In genomic region chr7:98164999-98165528, GRCm38 (mm10) we compare ENCODE assay signal across 8 mouse cellular contexts. TPM values are rescaled to one million over a fixed set of nuclear protein-coding genes. Genes with fewer than 3 reads are reported as not detected.
DNase-seq lines count a peak whose midpoint lies in the region; ATAC-seq lines count a peak whose summit lies in the region.

No protein-coding gene starts in this region.

- peak; percentile 82 for ATAC-seq in CD4-positive, CD25-positive, alpha-beta regulatory T cell, adult 4 months
- ATAC-seq in heart, embryonic 11.5 days (replicated peaks; ENCODE audit: insufficient number of reproducible peaks, low FRiP score, low TSS enrichment), result peak; percentile 62

- H3K27me3 ChIP-seq in heart, embryonic 11.5 days (ENCODE audit: control insufficient read depth, insufficient read depth, low read length), result no peaks in the 10 kb centered on the region

- peaks cover 36% of the 10 kb centered on the region for H3K4me1 ChIP-seq in heart, embryonic 11.5 days (ENCODE audit: control insufficient read depth, insufficient read depth, low read length)

- H3K9me3 ChIP-seq in heart, embryonic 11.5 days (replicated peaks; ENCODE audit: control insufficient read depth, low read length), result no peaks in the 10 kb centered on the region

- H3K4me2 ChIP-seq in heart, embryonic 11.5 days, result no peak overlapping the region

- no peak overlapping the region for H3K4me3 ChIP-seq in heart, embryonic 11.5 days (ENCODE audit: low read depth, low read length)

- WGBS in heart, embryonic 11.5 days (ENCODE audit: insufficient replicate concordance), result 66% methylated on average over 10 of the region's 10 CpGs

- no peaks in the 10 kb centered on the region for H3K36me3 ChIP-seq in heart, embryonic 11.5 days (ENCODE audit: control insufficient read depth, insufficient read depth, low read length)

- peak; percentile 89 for DNase-seq in 3134 (ENCODE audit: extremely low read depth, insufficient read length, low spot score)
- peak; percentile 67 for DNase-seq in kidney, postnatal 10 days
- peak; percentile 65 to 83 for DNase-seq in lung, postnatal 4 days
- DNase-seq in spleen, postnatal 4 days (ENCODE audit: low spot score in 2 of 2), result peak; percentile 57 to 78
- DNase-seq in left cerebral cortex, adult 8-10 months (ENCODE audit: low spot score in 2 of 2), result no peak
- no peak for DNase-seq in ovary, postnatal 14 days (ENCODE audit: low spot score)

- peak overlapping the region; percentile 57 for H3K9ac ChIP-seq in heart, embryonic 11.5 days (ENCODE audit: low read depth, low read length)

- peak overlapping the region; percentile 51 for H3K27ac ChIP-seq in heart, embryonic 11.5 days (ENCODE audit: low read depth, low read length)

RNA-seq across cellular contexts. Expression of gene Capn5, which starts 13.0 kb away (rescaled TPM):
- 1 to 10 TPM in 1 of 2 experiments, under 1 TPM in 1; 0.90 to 1.5 TPM for polyA plus RNA-seq in CD4-positive, CD25-positive, alpha-beta regulatory T cell, adult 4 months (2017; shearing (Covaris generic))
- polyA plus RNA-seq in heart, embryonic 11.5 days (2014; fragmentation: Nextera tagmentation; extraction: Ambion mirVana), result 5.8 and 6.4 TPM in 2 replicates
- total RNA-seq in left cerebral cortex, adult 8-10 months (2022), result 10 to 100 TPM; 30.8 to 35.2 (median 31.7) TPM

RNA-seq across cellular contexts. Expression of gene Omp, which starts 19.8 kb away (rescaled TPM):
- polyA plus RNA-seq in CD4-positive, CD25-positive, alpha-beta regulatory T cell, adult 4 months (2017; shearing (Covaris generic)), result not detected
- 0.37 and 0.47 TPM in 2 replicates for polyA plus RNA-seq in heart, embryonic 11.5 days (2014; fragmentation: Nextera tagmentation; extraction: Ambion mirVana)
- 1 to 10 TPM in 1 of 4 experiments, under 1 TPM in 3; 0.55 to 1.4 (median 0.73) TPM for total RNA-seq in left cerebral cortex, adult 8-10 months (2022)

RNA-seq across cellular contexts. Expression of gene B3gnt6, which starts 34.2 kb away (rescaled TPM):
- not detected for polyA plus RNA-seq in CD4-positive, CD25-positive, alpha-beta regulatory T cell, adult 4 months (2017; shearing (Covaris generic))
- 0.21 TPM in 1 of 2 replicates, not detected in the other for polyA plus RNA-seq in heart, embryonic 11.5 days (2014; fragmentation: Nextera tagmentation; extraction: Ambion mirVana)
- under 1 TPM; 0.15 to 0.41 (median 0.28) TPM for total RNA-seq in left cerebral cortex, adult 8-10 months (2022)

RNA-seq across cellular contexts. Expression of gene Myo7a, which starts 45.7 kb away (rescaled TPM):
- polyA plus RNA-seq in CD4-positive, CD25-positive, alpha-beta regulatory T cell, adult 4 months (2017; shearing (Covaris generic)), result 1 to 10 TPM; 1.0 to 3.1 TPM
- polyA plus RNA-seq in heart, embryonic 11.5 days (2014; fragmentation: Nextera tagmentation; extraction: Ambion mirVana), result 8.4 and 11.9 TPM in 2 replicates
- total RNA-seq in left cerebral cortex, adult 8-10 months (2022), result 10 to 100 TPM; 11.1 to 15.8 (median 14.0) TPM

Comparison
In these comparisons a context has a peak if more than half of its experiments do, and no peak if none do; other contexts are left out.
1. DNase-seq: peak in 3134 (single experiment), kidney, postnatal 10 days (single experiment), lung, postnatal 4 days (2 of 2) and spleen, postnatal 4 days (2 of 2); none in left cerebral cortex, adult 8-10 months (0 of 2) and ovary, postnatal 14 days (single experiment).